Mouse (Mus musculus) adrenal gland, postnatal 25 days (tissue): Measurements from ENCODE around the gene Cic. TPM values are rescaled to one million over a fixed set of nuclear protein-coding genes. Genes with fewer than 3 reads are reported as not detected.

ENCODE experiments used
- DNase-seq: peaks from one replicate; pipeline ENCODE4 v3.0.0; 2021; ENCODE audit warnings: mixed read lengths
- total RNA-seq: library from RNA; stranded (reverse); gene quantifications from 2 replicates; pipeline ENCODE4 v1.2.3, GENCODE M21; 2021

Cic gene
- total RNA-seq, 1 experiment from 2014 or later = 134 TPM

GRCm38 (mm10) chr7:25269545-25270271 is 2.2 kb downstream of the Cic start:
- no peak for DNase-seq

- no peak for DNase-seq
Measured at GRCm38 (mm10) chr7:25270652-25271633, 3.4 kb downstream of the Cic start.

GRCm38 (mm10) chr7:25271651-25272444 is 4.3 kb downstream of the Cic start:
- no peak for DNase-seq

DNA sequence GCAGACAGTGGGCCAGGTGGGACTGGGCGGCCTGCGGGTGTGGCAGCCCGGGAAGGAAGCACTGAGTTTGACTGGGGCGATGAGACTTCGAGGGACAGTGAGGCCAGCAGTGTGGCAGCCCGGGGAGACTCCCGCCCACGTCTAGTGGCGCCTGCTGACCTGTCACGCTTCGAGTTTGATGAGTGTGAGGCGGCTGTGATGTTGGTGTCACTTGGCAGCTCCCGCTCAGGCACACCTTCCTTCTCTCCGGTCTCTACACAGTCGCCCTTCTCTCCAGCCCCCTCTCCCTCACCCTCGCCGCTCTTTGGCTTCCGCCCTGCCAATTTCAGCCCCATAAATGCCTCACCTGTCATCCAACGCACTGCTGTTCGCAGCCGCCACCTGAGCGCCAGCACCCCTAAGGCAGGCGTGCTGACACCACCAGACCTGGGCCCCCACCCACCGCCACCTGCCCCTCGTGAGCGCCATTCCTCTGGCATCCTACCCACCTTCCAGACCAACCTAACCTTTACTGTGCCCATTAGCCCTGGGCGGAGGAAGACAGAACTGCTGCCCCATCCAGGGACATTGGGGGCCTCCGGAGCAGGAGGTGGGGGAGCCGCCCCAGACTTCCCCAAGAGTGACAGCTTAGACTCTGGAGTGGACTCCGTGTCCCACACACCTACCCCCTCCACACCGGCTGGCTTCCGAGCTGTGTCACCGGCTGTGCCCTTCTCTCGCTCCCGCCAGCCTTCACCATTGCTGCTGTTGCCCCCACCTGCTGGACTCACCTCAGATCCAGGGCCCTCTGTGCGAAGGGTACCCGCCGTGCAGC is 5.1 kb downstream of the Cic start:
- DNase-seq = no peak

DNA sequence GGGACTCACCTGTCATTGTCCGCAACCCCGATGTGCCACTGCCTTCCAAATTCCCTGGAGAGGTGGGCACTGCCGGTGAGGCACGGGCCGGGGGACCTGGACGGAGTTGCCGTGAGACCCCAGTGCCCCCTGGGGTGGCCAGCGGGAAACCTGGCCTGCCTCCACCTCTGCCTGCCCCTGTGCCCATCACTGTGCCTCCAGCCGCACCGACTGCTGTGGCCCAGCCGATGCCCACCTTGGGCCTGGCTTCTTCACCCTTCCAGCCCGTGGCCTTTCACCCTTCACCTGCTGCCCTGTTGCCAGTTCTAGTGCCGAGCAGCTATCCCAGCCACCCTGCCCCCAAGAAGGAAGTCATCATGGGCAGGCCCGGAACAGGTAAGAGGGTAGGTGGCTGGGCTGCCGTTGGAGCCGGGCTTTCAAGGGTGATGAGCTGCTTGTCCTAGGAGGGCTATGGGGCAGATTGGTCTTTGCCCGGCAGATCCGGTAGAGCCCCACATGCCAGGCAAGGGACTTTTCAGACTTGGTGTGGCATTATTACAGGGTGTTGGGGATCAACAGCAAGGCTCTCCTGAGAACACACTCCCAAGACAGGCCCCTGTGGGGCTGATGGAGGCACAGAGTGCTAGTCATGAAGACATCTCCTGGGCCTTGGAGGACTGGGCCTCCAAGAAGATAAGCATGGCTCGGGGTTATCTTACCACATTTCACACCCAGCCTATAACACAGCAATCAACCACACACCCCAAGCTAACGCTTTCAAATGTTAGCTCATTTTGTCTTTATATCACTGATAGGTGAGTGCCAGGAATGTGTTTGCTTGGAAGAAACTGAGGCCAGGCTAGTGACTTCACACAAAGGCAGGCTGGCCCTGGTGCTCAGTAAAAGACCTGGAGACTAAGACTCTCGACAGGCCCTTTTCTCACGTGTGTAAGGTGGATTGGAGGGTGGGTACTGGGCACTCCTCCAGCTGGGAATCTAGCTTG is 6.0 kb downstream of the Cic start:
- DNase-seq = no peak

GRCm38 (mm10) chr7:25274571-25274970 is 7.1 kb downstream of the Cic start:
- no peak for DNase-seq

- DNase-seq = no peak
Measured at GRCm38 (mm10) chr7:25274996-25275395, 7.5 kb downstream of the Cic start.

- DNase-seq = no peak
Measured at GRCm38 (mm10) chr7:25275555-25276298, 8.2 kb downstream of the Cic start.

- DNase-seq = no peak
Measured at GRCm38 (mm10) chr7:25277405-25277804, 9.9 kb downstream of the Cic start.

- DNase-seq = no peak
Measured at GRCm38 (mm10) chr7:25277998-25278340, 10.5 kb downstream of the Cic start.

- peak; percentile 82 for DNase-seq
Measured at GRCm38 (mm10) chr7:25278341-25279075, 11.0 kb downstream of the Cic start.

DNA sequence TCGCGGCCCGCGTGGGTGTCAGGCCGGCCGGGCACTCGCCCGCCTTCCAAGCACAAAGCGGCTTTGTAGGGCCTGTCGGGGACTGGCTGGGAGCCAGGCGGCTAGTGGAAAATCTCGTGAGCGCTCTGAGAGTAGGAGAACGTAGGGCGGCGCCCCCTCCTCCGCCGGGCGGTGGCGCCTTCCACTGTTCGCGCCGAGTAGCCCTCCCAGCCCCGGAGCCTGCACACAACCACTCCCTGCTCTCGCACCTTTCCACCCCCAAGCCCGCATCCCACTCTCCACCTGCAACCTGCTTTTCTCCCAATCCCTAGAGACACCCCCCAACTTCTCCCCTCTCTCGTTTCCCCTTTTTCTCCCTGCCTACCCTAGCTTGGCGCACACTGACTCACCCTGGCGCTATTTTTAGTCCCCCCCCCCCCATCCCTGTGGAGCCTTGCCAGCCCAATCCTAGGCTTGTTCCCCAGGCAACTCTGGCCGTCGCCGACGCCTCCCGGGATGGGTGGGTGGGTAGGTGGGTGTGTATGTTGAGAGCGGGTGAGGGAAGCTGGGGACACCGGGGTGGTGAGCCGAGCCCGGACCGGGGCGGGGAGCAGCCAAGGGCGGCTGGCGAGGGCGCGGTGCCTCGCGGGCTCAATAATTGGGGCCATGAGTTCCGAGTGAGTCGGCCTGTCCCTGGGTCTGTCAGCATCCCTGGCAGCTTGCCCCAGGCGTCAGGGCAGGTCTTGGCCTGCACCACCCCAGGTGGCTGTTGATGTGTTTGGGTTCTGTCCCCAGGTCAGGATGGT is 11.8 kb downstream of the Cic start:
- DNase-seq = peak; percentile 90

DNA sequence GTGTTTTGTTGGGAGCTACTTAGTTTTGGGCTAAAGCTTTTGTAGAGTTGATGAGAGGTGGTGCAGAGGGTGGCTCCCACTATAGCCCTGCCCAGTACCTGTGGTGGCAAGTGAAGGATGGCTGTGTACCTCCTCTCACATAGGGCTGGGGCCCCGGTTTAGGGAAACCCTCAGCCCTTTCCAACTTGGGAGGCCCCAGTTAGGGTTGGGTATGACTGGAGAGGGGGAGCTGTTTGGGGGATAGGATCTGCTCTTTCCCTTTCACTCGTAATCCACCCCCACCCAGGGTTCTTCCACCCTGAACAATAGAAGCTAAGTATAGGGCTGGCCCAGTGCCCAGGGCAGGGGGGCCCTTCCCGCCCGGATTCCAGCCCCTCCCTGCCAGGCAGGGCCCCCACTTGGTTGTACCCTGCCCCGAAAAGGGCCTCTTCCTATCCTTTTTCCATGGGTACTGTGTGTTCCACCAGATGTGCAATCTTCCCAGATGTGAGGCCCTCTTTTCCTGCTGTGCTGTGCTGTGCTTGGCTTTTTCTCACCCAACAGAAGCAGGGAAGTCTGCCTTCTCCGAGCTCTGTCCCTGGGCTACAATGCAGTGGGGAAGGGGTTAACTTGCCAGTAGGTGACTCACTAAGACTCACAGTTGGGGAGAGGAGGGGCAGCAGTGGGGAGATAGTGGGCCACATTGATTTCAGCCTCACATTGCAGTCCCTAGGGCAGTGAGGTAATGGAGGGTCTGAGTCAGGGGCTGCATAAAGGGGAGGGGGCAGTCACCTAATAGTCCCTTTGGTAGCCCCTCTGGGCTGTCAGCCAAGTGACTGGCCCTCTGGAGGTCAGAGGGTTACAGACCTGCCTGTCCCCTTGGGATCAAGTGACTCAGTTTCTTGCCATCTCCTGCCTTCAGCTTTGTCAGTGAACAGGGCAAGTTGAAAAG is 12.6 kb downstream of the Cic start:
- DNase-seq = peak; percentile 54

DNA sequence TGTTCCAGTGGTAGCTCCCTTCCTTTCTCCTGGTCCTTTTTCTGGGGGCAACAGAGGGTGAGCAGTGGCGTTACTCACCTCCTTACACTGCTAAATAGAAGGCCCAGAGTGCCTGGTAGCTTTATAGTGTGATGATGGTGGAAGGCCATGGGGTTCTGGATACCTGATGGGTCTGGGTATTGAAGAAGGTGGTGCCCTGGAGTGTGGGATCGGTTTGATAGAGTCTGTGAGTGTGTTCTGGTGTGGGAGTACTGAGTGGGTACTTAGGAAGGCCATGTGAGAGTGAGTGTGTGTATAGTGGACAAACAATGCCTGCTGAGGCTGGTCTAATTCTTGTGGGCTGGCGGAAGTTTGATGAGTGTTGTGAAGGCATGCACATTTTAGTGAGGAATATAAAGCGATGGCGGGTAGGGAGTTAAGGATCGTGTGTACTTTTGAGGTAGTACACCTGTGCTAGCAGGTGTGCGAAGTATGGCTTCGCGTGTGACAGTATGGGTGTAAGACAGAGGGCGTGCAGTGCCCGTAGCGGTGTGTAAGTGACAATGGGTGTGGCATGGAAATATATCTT is 13.7 kb downstream of the Cic start:
- no peak for DNase-seq

DNA sequence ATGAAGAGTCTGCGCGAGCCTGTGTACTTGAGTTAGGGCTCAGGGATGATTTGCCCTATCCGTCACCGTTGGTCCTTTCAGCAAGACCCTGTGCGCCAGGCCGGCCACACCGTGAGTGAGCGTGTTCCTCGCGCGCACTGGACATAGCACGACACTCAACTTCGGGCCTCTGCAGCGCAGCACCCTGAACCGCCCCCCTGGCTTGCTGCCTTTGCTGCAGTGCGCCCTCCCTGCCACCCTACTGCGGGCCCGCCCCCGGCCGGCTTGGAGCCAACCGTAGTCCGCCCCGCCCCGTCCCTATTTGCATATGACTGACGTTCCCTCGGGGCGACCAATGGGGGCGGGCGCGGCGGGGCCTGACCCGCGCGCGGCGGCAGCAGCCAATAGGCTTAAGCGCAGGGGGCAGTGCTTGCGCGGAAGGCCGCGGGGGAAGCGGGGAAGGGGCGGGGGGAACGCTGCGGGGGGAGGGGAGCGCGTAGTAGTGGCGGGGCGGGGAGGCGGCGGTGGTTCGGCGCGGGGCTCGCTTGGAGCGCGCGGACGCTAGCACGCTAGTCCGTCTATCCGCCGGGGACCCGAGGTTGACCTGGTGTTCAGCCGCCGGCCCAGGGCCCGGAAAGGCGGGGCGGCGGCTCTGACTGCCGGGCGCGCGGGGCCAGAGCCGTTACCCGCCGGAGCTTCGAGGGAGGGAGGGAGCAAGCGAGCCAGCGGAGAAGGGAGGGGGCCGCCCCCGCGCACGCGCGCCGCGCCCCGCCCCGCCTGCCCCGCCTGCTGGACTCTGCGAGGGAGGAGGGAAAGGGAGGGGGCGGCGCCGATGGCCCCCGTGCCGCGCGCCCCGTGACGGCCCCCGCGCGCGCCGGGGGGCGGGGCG is 14.5 kb downstream of the Cic start:
- peak; percentile 99 for DNase-seq
